Mouse (Mus musculus): ENCODE measurements at regions not wholly inside any gene's neighbourhood (a gene's known extent, or its start where the extent isn't known, plus 50 kb on each side); places are given as distances from the start of the nearest gene placed in this dataset.

DNA sequence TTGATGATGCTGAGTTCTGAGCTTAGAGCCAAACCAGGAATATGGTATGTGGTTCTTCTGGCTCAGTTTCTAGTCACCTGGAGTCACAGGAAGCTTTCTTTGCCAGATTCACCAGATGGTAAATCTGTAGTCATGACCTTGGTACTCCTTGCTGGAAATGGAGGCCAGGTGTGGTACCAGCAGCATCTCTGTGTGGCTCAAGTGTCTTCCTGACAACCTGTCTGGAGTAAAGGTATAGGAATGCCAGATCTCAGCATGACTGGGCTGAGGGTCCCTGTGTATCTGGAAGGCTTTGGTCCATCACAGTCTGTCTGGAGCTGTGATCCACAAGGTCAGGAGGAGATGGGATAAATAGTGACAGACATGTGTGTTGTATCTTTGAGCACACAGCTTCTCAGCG lies 88.0 kb upstream of the Kcnj15 start:
- Histone ChIP-seq H3K36me3 (ENCODE audit: control insufficient read depth, insufficient read depth, low read length, poor library complexity, severe bottlenecking) (no peaks in the 10 kb centered on the region), H3K4me1 (ENCODE audit: control insufficient read depth, insufficient read depth, low read length) (no peaks in the 10 kb centered on the region), H3K4me3 (ENCODE audit: low read depth, low read length) (no peak overlapping the region), H3K27ac (ENCODE audit: insufficient read depth, low read length) (no peak overlapping the region), H3K9ac (ENCODE audit: low read depth, poor library complexity, severe bottlenecking) (no peak overlapping the region), H3K9me3 (replicated peaks; ENCODE audit: control insufficient read depth, insufficient read depth, low read length, poor library complexity, severe bottlenecking) (no peaks in the 10 kb centered on the region), H3K27me3 (ENCODE audit: control insufficient read depth, insufficient read depth, low read length, poor library complexity, severe bottlenecking) (no peaks in the 10 kb centered on the region)
- TF ChIP-seq EP300 (IDR thresholded peaks at IDR 0.05; ENCODE audit: insufficient read depth, low read depth, low read length) (no peak), CTCF (IDR thresholded peaks at IDR 0.05; ENCODE audit: low read depth, low read length) (no peak), POLR2A (IDR thresholded peaks at IDR 0.05; ENCODE audit: insufficient read depth, low read length) (no peak)

DNA sequence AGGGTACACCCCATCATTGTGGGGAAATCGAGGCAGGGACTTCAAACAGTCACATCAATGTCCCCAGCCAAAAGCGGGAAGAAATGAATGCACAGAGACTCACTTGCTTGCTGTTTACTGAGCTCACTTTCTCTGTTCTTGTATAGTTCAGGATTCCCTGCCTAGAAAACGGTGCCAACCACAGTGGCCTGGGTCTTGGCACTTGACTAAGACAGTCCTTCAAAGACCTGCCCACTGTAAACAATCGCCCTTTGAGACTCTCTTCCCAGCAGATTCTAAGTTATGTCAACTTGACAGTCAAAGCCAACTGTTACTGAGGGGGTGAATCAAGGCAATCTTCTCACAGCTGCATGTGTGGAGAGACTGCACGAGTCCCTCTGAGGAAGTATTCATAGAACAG lies 76.8 kb upstream of the Kcnj15 start:
- Histone ChIP-seq H3K27me3 (ENCODE audit: control insufficient read depth, insufficient read depth, low read length, poor library complexity, severe bottlenecking) (no peaks in the 10 kb centered on the region), H3K4me1 (ENCODE audit: control insufficient read depth, insufficient read depth, low read length) (no peaks in the 10 kb centered on the region), H3K27ac (ENCODE audit: insufficient read depth, low read length) (no peak overlapping the region), H3K9ac (ENCODE audit: low read depth, poor library complexity, severe bottlenecking) (no peak overlapping the region), H3K36me3 (ENCODE audit: control insufficient read depth, insufficient read depth, low read length, poor library complexity, severe bottlenecking) (no peaks in the 10 kb centered on the region), H3K4me3 (ENCODE audit: low read depth, low read length) (no peak overlapping the region), H3K9me3 (replicated peaks; ENCODE audit: control insufficient read depth, insufficient read depth, low read length, poor library complexity, severe bottlenecking) (no peaks in the 10 kb centered on the region)
- TF ChIP-seq CTCF (IDR thresholded peaks at IDR 0.05; ENCODE audit: low read depth, low read length) = no peak
- TF ChIP-seq EP300 (IDR thresholded peaks at IDR 0.05; ENCODE audit: insufficient read depth, low read depth, low read length) = no peak
- no peak for TF ChIP-seq POLR2A (IDR thresholded peaks at IDR 0.05; ENCODE audit: insufficient read depth, low read length)

DNA sequence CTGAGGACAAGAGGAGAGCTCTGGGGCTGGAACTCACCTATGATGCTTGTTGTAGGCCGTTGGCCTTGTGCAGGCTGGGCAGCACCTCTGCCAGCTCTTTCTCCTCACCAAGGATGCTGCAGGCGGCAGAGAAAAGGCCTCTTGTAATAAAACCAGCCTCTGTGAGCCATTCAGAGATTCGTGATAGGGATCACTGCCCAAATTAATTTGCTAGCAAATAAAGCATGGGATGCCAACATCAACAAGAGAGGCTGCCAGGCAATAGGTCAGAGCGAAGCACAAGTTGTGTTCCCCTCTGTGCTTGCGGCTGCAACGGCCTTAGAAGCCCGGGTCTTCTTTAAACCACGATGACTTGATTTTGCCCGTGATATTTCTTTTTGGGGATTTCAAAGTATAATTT lies 72.0 kb upstream of the Kcnj15 start:
- TF ChIP-seq CTCF (IDR thresholded peaks at IDR 0.05; ENCODE audit: low read depth, low read length) (no peak), POLR2A (IDR thresholded peaks at IDR 0.05; ENCODE audit: insufficient read depth, low read length) (no peak), EP300 (IDR thresholded peaks at IDR 0.05; ENCODE audit: insufficient read depth, low read depth, low read length) (no peak)
- Histone ChIP-seq H3K27ac (ENCODE audit: insufficient read depth, low read length) (no peak overlapping the region), H3K9me3 (replicated peaks; ENCODE audit: control insufficient read depth, insufficient read depth, low read length, poor library complexity, severe bottlenecking) (no peaks in the 10 kb centered on the region), H3K36me3 (ENCODE audit: control insufficient read depth, insufficient read depth, low read length, poor library complexity, severe bottlenecking) (no peaks in the 10 kb centered on the region), H3K4me3 (ENCODE audit: low read depth, low read length) (no peak overlapping the region), H3K9ac (ENCODE audit: low read depth, poor library complexity, severe bottlenecking) (no peak overlapping the region), H3K27me3 (ENCODE audit: control insufficient read depth, insufficient read depth, low read length, poor library complexity, severe bottlenecking) (no peaks in the 10 kb centered on the region), H3K4me1 (ENCODE audit: control insufficient read depth, insufficient read depth, low read length) (no peaks in the 10 kb centered on the region)

DNA sequence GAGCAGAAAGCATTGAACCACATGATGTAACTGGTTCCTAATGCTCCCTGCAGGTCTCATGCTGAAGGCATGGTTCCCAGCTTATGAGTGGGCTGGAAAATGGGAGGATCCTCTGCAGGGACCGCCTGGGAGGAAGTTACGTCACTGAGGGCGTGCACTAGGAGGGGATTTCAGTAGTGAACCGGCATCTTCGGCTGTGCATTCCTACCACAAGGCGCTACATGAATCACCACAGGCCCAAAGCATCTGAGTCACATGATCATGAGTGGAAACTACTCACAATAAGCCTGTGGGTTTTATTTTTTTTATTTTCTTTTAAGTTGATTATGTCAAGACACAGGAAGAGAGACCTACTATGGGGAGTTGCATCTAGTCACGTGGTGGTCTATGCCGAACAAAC lies 68.2 kb upstream of the Kcnj15 start:
- no peak overlapping the region for H3K9ac ChIP-seq (ENCODE audit: low read depth, poor library complexity, severe bottlenecking)
- no peaks in the 10 kb centered on the region for H3K36me3 ChIP-seq (ENCODE audit: control insufficient read depth, insufficient read depth, low read length, poor library complexity, severe bottlenecking)
- no peaks in the 10 kb centered on the region for H3K9me3 ChIP-seq (replicated peaks; ENCODE audit: control insufficient read depth, insufficient read depth, low read length, poor library complexity, severe bottlenecking)
- no peak overlapping the region for H3K27ac ChIP-seq (ENCODE audit: insufficient read depth, low read length)
- no peak overlapping the region for H3K4me3 ChIP-seq (ENCODE audit: low read depth, low read length)
- H3K27me3 ChIP-seq (ENCODE audit: control insufficient read depth, insufficient read depth, low read length, poor library complexity, severe bottlenecking) = no peaks in the 10 kb centered on the region
- no peaks in the 10 kb centered on the region for H3K4me1 ChIP-seq (ENCODE audit: control insufficient read depth, insufficient read depth, low read length)
- TF ChIP-seq POLR2A (IDR thresholded peaks at IDR 0.05; ENCODE audit: insufficient read depth, low read length) = no peak
- TF ChIP-seq CTCF (IDR thresholded peaks at IDR 0.05; ENCODE audit: low read depth, low read length) = no peak
- TF ChIP-seq EP300 (IDR thresholded peaks at IDR 0.05; ENCODE audit: insufficient read depth, low read depth, low read length) = no peak

DNA sequence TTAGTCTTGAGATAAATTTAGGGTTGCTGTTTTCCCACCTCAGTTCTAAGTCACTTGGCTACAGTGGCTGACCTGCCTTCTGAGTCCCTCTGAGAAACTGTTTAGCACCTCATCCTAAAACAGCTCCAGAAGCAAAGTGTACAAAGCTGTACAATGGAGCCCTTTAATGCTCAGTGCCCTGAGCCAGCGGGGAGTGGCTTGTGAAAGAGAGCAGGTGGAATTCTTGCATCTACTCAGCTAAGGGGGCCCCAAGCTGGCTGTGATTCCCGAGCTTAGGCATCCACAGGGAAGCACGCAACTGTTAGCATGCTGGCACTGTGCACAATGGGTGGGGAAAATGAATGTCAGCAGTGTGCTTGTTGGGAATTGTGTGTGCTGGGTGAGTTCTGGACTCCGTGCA lies 63.2 kb upstream of the Kcnj15 start:
- TF ChIP-seq EP300 (IDR thresholded peaks at IDR 0.05; ENCODE audit: insufficient read depth, low read depth, low read length) (no peak), CTCF (IDR thresholded peaks at IDR 0.05; ENCODE audit: low read depth, low read length) (no peak), POLR2A (IDR thresholded peaks at IDR 0.05; ENCODE audit: insufficient read depth, low read length) (no peak)
- H3K27me3 ChIP-seq (ENCODE audit: control insufficient read depth, insufficient read depth, low read length, poor library complexity, severe bottlenecking) = no peaks in the 10 kb centered on the region
- no peak overlapping the region for H3K9ac ChIP-seq (ENCODE audit: low read depth, poor library complexity, severe bottlenecking)
- no peak overlapping the region for H3K27ac ChIP-seq (ENCODE audit: insufficient read depth, low read length)
- no peaks in the 10 kb centered on the region for H3K4me1 ChIP-seq (ENCODE audit: control insufficient read depth, insufficient read depth, low read length)
- no peak overlapping the region for H3K4me3 ChIP-seq (ENCODE audit: low read depth, low read length)
- H3K9me3 ChIP-seq (replicated peaks; ENCODE audit: control insufficient read depth, insufficient read depth, low read length, poor library complexity, severe bottlenecking) = no peaks in the 10 kb centered on the region
- no peaks in the 10 kb centered on the region for H3K36me3 ChIP-seq (ENCODE audit: control insufficient read depth, insufficient read depth, low read length, poor library complexity, severe bottlenecking)

DNA sequence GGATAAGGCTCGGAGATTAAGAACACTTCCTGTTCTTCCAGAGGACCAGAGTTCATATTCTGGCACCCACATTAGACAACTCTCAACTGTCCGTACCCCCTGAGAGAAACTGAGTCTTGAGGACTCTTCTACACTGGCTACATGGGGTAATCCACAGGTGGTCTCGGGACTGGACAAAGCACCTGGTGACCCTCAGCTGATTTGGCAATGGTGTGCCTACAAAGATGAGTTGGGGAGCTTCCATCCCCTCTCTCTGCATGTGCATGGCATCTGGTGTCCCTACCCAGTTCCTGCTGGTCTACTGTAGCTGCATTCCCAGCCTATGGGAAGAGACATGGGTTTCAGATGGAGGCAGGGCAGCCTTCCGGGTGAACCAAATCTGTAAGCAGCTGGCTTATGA lies 61.2 kb upstream of the Kcnj15 start:
- no peaks in the 10 kb centered on the region for H3K36me3 ChIP-seq (ENCODE audit: control insufficient read depth, insufficient read depth, low read length, poor library complexity, severe bottlenecking)
- no peak for TF ChIP-seq CTCF (IDR thresholded peaks at IDR 0.05; ENCODE audit: low read depth, low read length)
- no peak for TF ChIP-seq EP300 (IDR thresholded peaks at IDR 0.05; ENCODE audit: insufficient read depth, low read depth, low read length)
- no peak for TF ChIP-seq POLR2A (IDR thresholded peaks at IDR 0.05; ENCODE audit: insufficient read depth, low read length)
- H3K27me3 ChIP-seq (ENCODE audit: control insufficient read depth, insufficient read depth, low read length, poor library complexity, severe bottlenecking) = no peaks in the 10 kb centered on the region
- no peak overlapping the region for H3K27ac ChIP-seq (ENCODE audit: insufficient read depth, low read length)
- H3K9ac ChIP-seq (ENCODE audit: low read depth, poor library complexity, severe bottlenecking) = no peak overlapping the region
- no peaks in the 10 kb centered on the region for H3K4me1 ChIP-seq (ENCODE audit: control insufficient read depth, insufficient read depth, low read length)
- no peaks in the 10 kb centered on the region for H3K9me3 ChIP-seq (replicated peaks; ENCODE audit: control insufficient read depth, insufficient read depth, low read length, poor library complexity, severe bottlenecking)
- no peak overlapping the region for H3K4me3 ChIP-seq (ENCODE audit: low read depth, low read length)
